Mouse (Mus musculus): ENCODE results near the gene Dbp.

Dbp gene

GRCm38 (mm10) chr7:45695098-45695497 lies 9.8 kb upstream of the Dbp start:
- DNase-seq (ENCODE audit: low spot score): no peak

GRCm38 (mm10) chr7:45697894-45698293 lies 7.0 kb upstream of the Dbp start:
- DNase-seq (ENCODE audit: low spot score): no peak

GRCm38 (mm10) chr7:45699523-45700141 lies 5.3 kb upstream of the Dbp start, which contains the start of gene Car11:
Gene Car11, plus strand, starts transcription at chr7:45699843.
- no peak for DNase-seq (ENCODE audit: low spot score)

- peak; percentile 86 for DNase-seq (ENCODE audit: low spot score)
Measured at GRCm38 (mm10) chr7:45700301-45701015, 4.4 kb upstream of the Dbp start.

- no peak for DNase-seq (ENCODE audit: low spot score)
Measured at GRCm38 (mm10) chr7:45701072-45701471, 3.8 kb upstream of the Dbp start.

GRCm38 (mm10) chr7:45701607-45702006 lies 3.3 kb upstream of the Dbp start:
- no peak for DNase-seq (ENCODE audit: low spot score)

- DNase-seq (ENCODE audit: low spot score): no peak
Measured at GRCm38 (mm10) chr7:45702316-45702715, 2.6 kb upstream of the Dbp start.

GRCm38 (mm10) chr7:45702809-45703520 lies 1.9 kb upstream of the Dbp start:
- DNase-seq (ENCODE audit: low spot score): no peak

- DNase-seq (ENCODE audit: low spot score): no peak
Measured at GRCm38 (mm10) chr7:45703521-45704033, 1.3 kb upstream of the Dbp start.

GRCm38 (mm10) chr7:45704046-45704559 lies 785 bp upstream of the Dbp start:
- peak; percentile 70 for DNase-seq (ENCODE audit: low spot score)

GRCm38 (mm10) chr7:45705443-45705864 lies 566 bp downstream of the Dbp start:
- no peak for DNase-seq (ENCODE audit: low spot score)

GRCm38 (mm10) chr7:45705873-45706281 lies 989 bp downstream of the Dbp start:
- DNase-seq (ENCODE audit: low spot score): peak; percentile 93

- peak; percentile 90 for DNase-seq (ENCODE audit: low spot score)
Measured at GRCm38 (mm10) chr7:45706721-45707241, 1.9 kb downstream of the Dbp start.

GRCm38 (mm10) chr7:45707375-45707967 lies 2.6 kb downstream of the Dbp start:
- peak; percentile 97 for DNase-seq (ENCODE audit: low spot score)

- DNase-seq (ENCODE audit: low spot score): no peak
Measured at GRCm38 (mm10) chr7:45708221-45708761, 3.4 kb downstream of the Dbp start.

- DNase-seq (ENCODE audit: low spot score): no peak
Measured at GRCm38 (mm10) chr7:45709036-45709435, 4.1 kb downstream of the Dbp start.

GRCm38 (mm10) chr7:45709677-45710355 lies 4.9 kb downstream of the Dbp start:
- no peak for DNase-seq (ENCODE audit: low spot score)

- DNase-seq (ENCODE audit: low spot score): no peak
Measured at GRCm38 (mm10) chr7:45710477-45711191, 5.7 kb downstream of the Dbp start.

- DNase-seq (ENCODE audit: low spot score): no peak
Measured at GRCm38 (mm10) chr7:45711316-45712021, 6.6 kb downstream of the Dbp start.

Data from lung, postnatal 25 days (tissue).